Mouse (Mus musculus) brain, embryonic 14.5 days (tissue): ENCODE measurements around the gene Neb. TPM values are rescaled to one million over a fixed set of nuclear protein-coding genes. Genes with fewer than 3 reads are reported as not detected.
A peak's percentile ranks its signal among the peaks of the same experiment; 100 is the strongest.
"Not testable (repeated sequence)": the region's sequence is repeated elsewhere in the genome, so short reads cannot be mapped to it uniquely, and the experiment has no call there.

Experiments used
- DNase-seq: peaks from one replicate; pipeline ENCODE4 v3.0.0-alpha.2; 2011; ENCODE audit warnings: low read depth
- CTCF ChIP-seq: fragments of 200-500 bp; IDR thresholded peaks from 2 replicates; pipeline ENCODE4 v1.5.1; 2012; ENCODE audit warnings: inconsistent platforms, mild to moderate bottlenecking, moderate library complexity, borderline replicate concordance; ENCODE audit not compliant: insufficient read depth, insufficient read length; ENCODE audit errors: extremely low read depth
- POLR2A ChIP-seq: fragments of 200-500 bp; IDR thresholded peaks from 2 replicates; pipeline ENCODE4 v1.6.1; 2012; ENCODE audit warnings: mild to moderate bottlenecking, inconsistent platforms, borderline replicate concordance; ENCODE audit not compliant: poor library complexity, insufficient read depth, insufficient read length, severe bottlenecking; ENCODE audit errors: extremely low read depth
- polyA plus RNA-seq: library from polyadenylated mRNA; depleted of rRNA; stranded (reverse); fragments of >200 nt; gene quantifications from 2 replicates; pipeline ENCODE4 v1.2.3, GENCODE M21; 2012

The Neb gene
- polyA plus RNA-seq, 1 experiment = 1.8 TPM

GRCm38 (mm10) chr2:52210685-52211084 lies 167.6 kb downstream of the Neb start:
- no peak for TF ChIP-seq POLR2A
- TF ChIP-seq CTCF = no peak
- DNase-seq = peak; percentile 18

GRCm38 (mm10) chr2:52204992-52205391 lies 173.3 kb downstream of the Neb start:
- no peak for DNase-seq
- TF ChIP-seq POLR2A = no peak

- TF ChIP-seq POLR2A (no peak), CTCF (no peak)
- no peak for DNase-seq
These were observed 184.6 kb downstream of the Neb start for GRCm38 (mm10) chr2:52193629-52194028.

- TF ChIP-seq POLR2A = no peak
- TF ChIP-seq CTCF = no peak
- DNase-seq = no peak
These were observed 198.6 kb downstream of the Neb start for GRCm38 (mm10) chr2:52179678-52180077.

- no peak for TF ChIP-seq CTCF
- TF ChIP-seq POLR2A = no peak
These were observed 200.5 kb downstream of the Neb start for GRCm38 (mm10) chr2:52177726-52178125.

GRCm38 (mm10) chr2:52177184-52177583 lies 201.1 kb downstream of the Neb start:
- DNase-seq = peak; percentile 22
- TF ChIP-seq CTCF (no peak), POLR2A (no peak)

More at GRCm38 (mm10) chr2:52177726-52178125, 200.5 kb downstream of the Neb start:
- no peak for DNase-seq

- TF ChIP-seq CTCF (no peak), POLR2A (no peak)
- peak; percentile 85 for DNase-seq
These were observed 201.7 kb downstream of the Neb start for GRCm38 (mm10) chr2:52176537-52176936.

GRCm38 (mm10) chr2:52174951-52175350 lies 203.3 kb downstream of the Neb start:
- TF ChIP-seq POLR2A (no peak), CTCF (no peak)
- DNase-seq = no peak

GRCm38 (mm10) chr2:52169243-52170005 lies 208.8 kb downstream of the Neb start:
- no peak for DNase-seq
- TF ChIP-seq POLR2A = no peak

GRCm38 (mm10) chr2:52153064-52153463 lies 225.2 kb downstream of the Neb start:
- no peak for TF ChIP-seq POLR2A
- TF ChIP-seq CTCF = no peak
- DNase-seq = no peak

GRCm38 (mm10) chr2:52133351-52133750 lies 244.9 kb downstream of the Neb start:
- TF ChIP-seq POLR2A (no peak), CTCF (no peak)
- DNase-seq = peak; percentile 32

GRCm38 (mm10) chr2:52131370-52131769 lies 246.9 kb downstream of the Neb start:
- DNase-seq = not testable (repeated sequence)
